Mouse (Mus musculus) intestine, postnatal 0 days (tissue): ENCODE measurements around the gene Deaf1. TPM values are rescaled to one million over a fixed set of nuclear protein-coding genes. Genes with fewer than 3 reads are reported as not detected.
A peak's percentile ranks its signal among the peaks of the same experiment; 100 is the strongest.
"Not testable (repeated sequence)": the region's sequence is repeated elsewhere in the genome, so short reads cannot be mapped to it uniquely, and the experiment has no call there.

ENCODE experiments used
- ATAC-seq: fragments of 200-750 bp; cut with Nextera tagmentation; 2 replicates; pipeline ENCODE4 v1.8.0; 2017; ENCODE audit warnings: mild to moderate bottlenecking, moderate TSS enrichment, moderate library complexity
- H3K27ac ChIP-seq: fragments of 300-500 bp; sonication (generic); 2 replicates; pipeline ENCODE4 v1.5.1; 2014; ENCODE audit warnings: mild to moderate bottlenecking, low read depth, low read length, moderate library complexity
- H3K27me3 ChIP-seq: fragments of 300-500 bp; sonication (generic); replicated peaks from 2 replicates; pipeline ENCODE4 v1.6.1; 2014; ENCODE audit warnings: low read length, mixed read lengths; ENCODE audit not compliant: control insufficient read depth, insufficient read depth
- H3K36me3 ChIP-seq: fragments of 300-500 bp; sonication (generic); 2 replicates; pipeline ENCODE4 v1.6.1; 2014; ENCODE audit warnings: mild to moderate bottlenecking, moderate library complexity; ENCODE audit not compliant: control insufficient read depth, insufficient read depth
- H3K4me1 ChIP-seq: fragments of 300-500 bp; sonication (generic); replicated peaks from 2 replicates; pipeline ENCODE4 v1.6.1; 2014; ENCODE audit warnings: antibody characterized with exemption, low read length, mixed read lengths; ENCODE audit not compliant: control insufficient read depth, insufficient read depth
- H3K4me2 ChIP-seq: fragments of 300-500 bp; sonication (generic); replicated peaks from 2 replicates; pipeline ENCODE4 v1.6.1; 2014; ENCODE audit warnings: low read depth, mild to moderate bottlenecking, moderate library complexity
- H3K4me3 ChIP-seq: fragments of 300-500 bp; sonication (generic); 2 replicates; pipeline ENCODE4 v1.5.1; 2014; ENCODE audit warnings: low read depth, low read length
- H3K9ac ChIP-seq: fragments of 300-500 bp; sonication (generic); 2 replicates; pipeline ENCODE4 v1.6.1; 2014; ENCODE audit warnings: mild to moderate bottlenecking, low read depth, low read length
- H3K9me3 ChIP-seq: fragments of 300-500 bp; sonication (generic); 2 replicates; pipeline ENCODE4 v1.6.1; 2016; ENCODE audit warnings: mixed run types; ENCODE audit not compliant: control insufficient read depth
- CTCF ChIP-seq: sonication (generic); IDR thresholded peaks from 2 replicates; pipeline ENCODE4 v1.5.1; 2016; ENCODE audit warnings: low read depth, mild to moderate bottlenecking, control low read depth, antibody characterized with exemption, moderate library complexity
- WGBS: fragments of 180-500 bp; shearing (Covaris S2); extraction: QIAGEN DNeasy Blood & Tissue Kit; methylation state at CpG from one replicate; pipeline ENCODE4 v1.1.7; 2014; 5-methylcytosine and 5-hydroxymethylcytosine counted together
- polyA plus RNA-seq: library from polyadenylated mRNA; unstranded; fragments of >200 nt; fragmentation: Nextera tagmentation; extraction: Ambion mirVana; gene quantifications from 2 replicates; pipeline ENCODE4 v1.2.1, GENCODE M21; 2015

Deaf1 gene
- polyA plus RNA-seq, 1 experiment from 2014 or later, result 52.8 TPM

DNA sequence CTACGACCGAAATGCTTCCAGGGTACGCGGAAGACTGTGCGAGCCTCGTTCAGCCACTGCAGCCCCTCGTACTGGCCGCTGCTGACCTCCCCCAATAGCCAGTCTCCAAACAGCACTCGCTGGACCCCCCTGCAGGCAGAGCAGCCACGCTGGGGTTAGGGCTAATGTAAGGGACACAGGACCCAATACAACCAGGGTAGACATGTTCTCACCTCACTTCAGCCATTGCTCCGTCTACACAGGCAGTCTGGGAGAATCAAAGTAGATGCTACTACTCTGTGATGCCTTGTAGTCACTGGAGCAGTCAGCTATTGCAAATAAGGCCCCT, 62.1 kb downstream of the Deaf1 start:
- ATAC-seq, result peak; percentile 12; the same call in 1 of the 2 replicates
- peak overlapping the region; percentile 70 for H3K4me3 ChIP-seq
- 40% methylated on average over 11 of the region's 11 CpGs for WGBS
- peaks cover 3% of the 10 kb centered on the region; the same call in 1 of the 2 replicates for H3K4me1 ChIP-seq
- peak overlapping the region; percentile 26; the same call in 1 of the 2 replicates for H3K9ac ChIP-seq
- no peak for TF ChIP-seq CTCF
- H3K36me3 ChIP-seq, result peaks cover 55% of the 10 kb centered on the region
- H3K27ac ChIP-seq, result peak overlapping the region; percentile 68
- H3K4me2 ChIP-seq, result peak overlapping the region; percentile 80
- H3K9me3 ChIP-seq, result no peaks in the 10 kb centered on the region
- H3K27me3 ChIP-seq, result no peaks in the 10 kb centered on the region

- H3K27me3 ChIP-seq, result no peaks in the 10 kb centered on the region
- 29% methylated on average over 12 of the region's 12 CpGs for WGBS
- peak overlapping the region; percentile 26; the same call in 1 of the 2 replicates for H3K9ac ChIP-seq
- H3K4me1 ChIP-seq, result peaks cover 3% of the 10 kb centered on the region; the same call in 1 of the 2 replicates
- peak overlapping the region; percentile 80 for H3K4me2 ChIP-seq
- peak overlapping the region; percentile 68; the same call in 1 of the 2 replicates for H3K27ac ChIP-seq
- peaks cover 58% of the 10 kb centered on the region for H3K36me3 ChIP-seq
- peak; percentile 52 for ATAC-seq
- no peaks in the 10 kb centered on the region for H3K9me3 ChIP-seq
- peak overlapping the region; percentile 70 for H3K4me3 ChIP-seq
- peak; percentile 83 for TF ChIP-seq CTCF
Observed at GRCm38 (mm10) chr7:141264761-141265410, 62.6 kb downstream of the Deaf1 start.

DNA sequence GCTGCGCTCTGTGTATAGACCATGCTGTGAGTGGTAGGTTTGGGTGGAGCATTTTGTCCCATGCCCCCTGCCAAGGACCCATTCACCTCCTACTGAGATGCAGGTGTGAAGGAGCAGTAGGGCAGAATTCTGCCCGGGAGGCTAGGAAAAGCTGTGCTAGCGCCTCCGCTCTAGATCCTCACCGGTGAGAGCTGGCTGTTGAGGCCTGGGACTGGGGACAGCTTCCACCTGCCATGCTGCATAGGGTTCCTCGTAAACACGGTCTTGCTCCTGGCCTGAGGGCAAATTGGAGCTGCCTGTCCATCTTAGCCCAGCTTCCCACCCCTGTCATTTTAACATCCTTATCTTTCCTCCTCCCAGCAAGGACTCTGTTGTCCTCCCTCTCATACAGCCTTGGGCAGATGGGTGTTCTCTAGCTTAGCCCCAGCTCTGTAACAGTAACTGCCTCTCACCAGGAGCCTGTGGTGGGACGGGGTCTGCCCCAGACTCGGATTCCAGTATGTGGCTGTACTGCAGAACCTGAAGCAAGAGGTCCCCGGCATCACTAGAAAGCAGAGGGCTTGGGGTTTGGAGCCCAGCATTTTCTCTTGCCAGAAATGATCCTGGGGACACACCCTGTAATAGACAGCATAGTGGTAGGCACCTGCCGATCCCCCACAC, 63.3 kb downstream of the Deaf1 start:
- Histone ChIP-seq H3K27me3 (no peaks in the 10 kb centered on the region), H3K4me1 (peaks cover 3% of the 10 kb centered on the region; the same call in 1 of the 2 replicates), H3K27ac (no peak overlapping the region), H3K9me3 (no peaks in the 10 kb centered on the region), H3K4me3 (no peak overlapping the region), H3K4me2 (peak overlapping the region; percentile 80), H3K9ac (no peak overlapping the region), H3K36me3 (peaks cover 61% of the 10 kb centered on the region)
- no peak for TF ChIP-seq CTCF
- ATAC-seq, result no peak
- 67% methylated on average over 11 of the region's 11 CpGs for WGBS

DNA sequence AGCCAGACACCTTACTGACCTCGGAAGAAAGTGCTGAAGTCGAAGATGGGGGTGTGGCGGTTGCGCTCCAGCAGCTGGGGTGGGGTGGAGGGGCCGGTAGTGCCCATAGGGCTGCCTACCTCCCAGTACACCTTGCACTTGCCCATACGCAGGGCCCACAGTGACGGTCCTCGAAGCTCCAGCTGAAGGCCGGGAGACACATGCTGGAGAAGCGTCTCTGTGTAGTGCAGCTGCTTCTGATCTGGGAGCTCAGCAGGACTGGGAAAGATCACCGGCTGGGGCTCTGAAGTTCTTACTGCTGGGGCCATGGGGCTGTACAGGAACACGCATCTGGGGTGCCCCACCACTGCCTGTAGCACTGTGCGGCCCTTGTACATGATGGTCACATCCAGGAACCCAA, 63.9 kb downstream of the Deaf1 start:
- Histone ChIP-seq H3K9ac (no peak overlapping the region), H3K27me3 (no peaks in the 10 kb centered on the region), H3K36me3 (peaks cover 61% of the 10 kb centered on the region), H3K9me3 (no peaks in the 10 kb centered on the region), H3K4me3 (no peak overlapping the region), H3K4me1 (peaks cover 3% of the 10 kb centered on the region; the same call in 1 of the 2 replicates), H3K4me2 (no peak overlapping the region), H3K27ac (no peak overlapping the region)
- no peak for TF ChIP-seq CTCF
- WGBS, result 83% methylated on average over 13 of the region's 13 CpGs
- ATAC-seq, result no peak

- no peak overlapping the region for H3K4me3 ChIP-seq
- no peaks in the 10 kb centered on the region for H3K9me3 ChIP-seq
- peaks cover 3% of the 10 kb centered on the region; the same call in 1 of the 2 replicates for H3K4me1 ChIP-seq
- H3K9ac ChIP-seq, result no peak overlapping the region
- ATAC-seq, result no peak
- no peak overlapping the region for H3K27ac ChIP-seq
- H3K27me3 ChIP-seq, result no peaks in the 10 kb centered on the region
- no peak for TF ChIP-seq CTCF
- H3K4me2 ChIP-seq, result no peak overlapping the region
- WGBS, result 90% methylated on average over 3 of the region's 3 CpGs
- peaks cover 79% of the 10 kb centered on the region for H3K36me3 ChIP-seq
Observed at GRCm38 (mm10) chr7:141261480-141261879, 66.0 kb downstream of the Deaf1 start.

DNA sequence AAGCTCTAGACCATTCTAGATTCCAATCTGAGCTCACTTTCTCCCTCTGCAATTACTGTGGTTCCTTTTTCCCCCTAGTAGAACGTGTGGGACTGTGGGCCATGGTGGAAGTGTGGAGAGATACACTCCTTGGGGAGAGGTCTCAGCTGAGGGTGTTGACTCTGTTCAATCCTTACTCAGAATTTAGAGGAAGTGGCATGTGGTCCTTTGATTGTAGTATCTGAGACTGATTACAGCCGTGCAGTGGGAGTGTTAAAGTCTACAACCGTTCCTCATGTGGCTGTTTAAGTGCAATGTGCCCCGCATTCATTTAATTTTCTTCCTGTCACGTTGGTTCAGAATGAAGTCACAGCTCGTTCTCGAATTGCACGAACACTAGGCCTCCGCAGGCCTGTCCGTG, 71.3 kb downstream of the Deaf1 start:
- no peak for TF ChIP-seq CTCF

DNA sequence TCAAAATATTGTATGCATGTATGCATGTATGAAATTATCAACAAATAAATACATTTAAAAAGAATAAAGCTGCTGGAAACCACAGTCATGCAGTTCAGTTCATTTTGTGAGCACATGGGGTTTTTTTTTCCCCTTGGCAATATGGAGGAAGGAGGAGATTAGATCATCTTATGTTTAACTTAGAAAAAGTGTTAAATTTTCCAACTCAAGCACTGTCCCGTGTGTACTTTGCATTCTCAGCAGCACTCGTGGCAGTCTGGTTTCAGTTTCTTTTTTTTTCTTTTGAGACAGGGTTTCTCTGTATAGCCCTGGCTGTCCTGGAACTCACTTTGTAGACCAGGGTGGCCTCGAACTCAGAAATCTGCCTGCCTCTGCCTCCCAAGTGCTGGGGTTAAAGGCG, 77.0 kb downstream of the Deaf1 start:
- H3K4me2 ChIP-seq, H3K27ac ChIP-seq, ATAC-seq, H3K4me3 ChIP-seq, H3K27me3 ChIP-seq, H3K9ac ChIP-seq, H3K9me3 ChIP-seq, H3K4me1 ChIP-seq: not testable (repeated sequence)
- H3K36me3 ChIP-seq, result peaks cover 88% of the 10 kb centered on the region
- WGBS, result 68% methylated on average over 4 of the region's 4 CpGs

More for the DNA sequence above, 71.3 kb downstream of the Deaf1 start:
- Histone ChIP-seq H3K4me1 (no peaks in the 10 kb centered on the region), H3K4me2 (no peak overlapping the region), H3K4me3 (no peak overlapping the region), H3K27ac (no peak overlapping the region), H3K9ac (no peak overlapping the region), H3K9me3 (no peaks in the 10 kb centered on the region), H3K36me3 (peaks cover 87% of the 10 kb centered on the region), H3K27me3 (no peaks in the 10 kb centered on the region)
- ATAC-seq, result no peak
- WGBS, result 88% methylated on average over 10 of the region's 10 CpGs
